Mouse (Mus musculus): Measurements from ENCODE around the gene Gpr62. TPM values are rescaled to one million over a fixed set of nuclear protein-coding genes. Genes with fewer than 3 reads are reported as not detected.

Gene Gpr62
- total RNA-seq, 2 experiments from 2014 or later: 0.19 to 0.52 TPM

- peak; percentile 76 for DNase-seq
Observed at GRCm38 (mm10) chr9:106474456-106474855, 8.7 kb upstream of the Gpr62 start.

DNA sequence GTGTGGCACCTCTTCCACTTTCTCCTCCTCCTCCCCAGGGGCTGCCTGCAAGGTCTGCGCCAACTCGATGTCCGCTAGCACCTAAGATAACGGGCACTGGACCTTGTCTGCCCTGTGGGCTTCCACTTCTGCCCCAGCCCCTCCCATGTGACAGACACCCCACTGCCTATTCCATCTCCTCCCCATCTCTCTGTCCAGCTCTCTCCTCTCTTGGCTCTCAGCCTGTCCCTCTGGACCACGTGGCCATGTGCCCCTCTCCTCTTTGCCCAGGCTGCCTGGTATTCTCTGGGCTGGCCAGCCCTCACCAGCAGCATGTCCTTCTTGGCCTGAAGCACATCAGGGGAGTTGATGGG, 8.0 kb upstream of the Gpr62 start:
- DNase-seq: peak; percentile 24

GRCm38 (mm10) chr9:106473081-106473752, 7.5 kb upstream of the Gpr62 start:
- DNase-seq: peak; percentile 5

DNA sequence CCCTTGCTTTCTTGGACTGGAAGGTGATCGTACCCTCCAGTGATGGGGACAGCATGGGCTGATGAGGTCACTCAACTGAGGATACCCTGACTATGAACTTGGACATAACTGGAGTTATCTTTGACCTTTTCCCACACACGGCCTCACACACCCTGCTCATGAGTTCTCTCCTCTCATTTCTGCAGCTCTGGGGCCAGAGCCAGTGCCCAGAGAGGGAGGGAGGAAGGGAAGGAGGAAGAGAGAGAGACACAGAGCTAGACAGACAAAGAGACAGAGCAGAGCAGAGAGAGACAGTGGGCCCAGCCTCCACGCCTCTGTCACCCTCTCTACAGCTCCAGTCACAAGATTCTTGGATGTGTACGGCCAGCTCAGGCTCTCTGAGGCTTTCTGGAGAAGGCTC, 6.6 kb upstream of the Gpr62 start:
- peak; percentile 6 for DNase-seq

DNA sequence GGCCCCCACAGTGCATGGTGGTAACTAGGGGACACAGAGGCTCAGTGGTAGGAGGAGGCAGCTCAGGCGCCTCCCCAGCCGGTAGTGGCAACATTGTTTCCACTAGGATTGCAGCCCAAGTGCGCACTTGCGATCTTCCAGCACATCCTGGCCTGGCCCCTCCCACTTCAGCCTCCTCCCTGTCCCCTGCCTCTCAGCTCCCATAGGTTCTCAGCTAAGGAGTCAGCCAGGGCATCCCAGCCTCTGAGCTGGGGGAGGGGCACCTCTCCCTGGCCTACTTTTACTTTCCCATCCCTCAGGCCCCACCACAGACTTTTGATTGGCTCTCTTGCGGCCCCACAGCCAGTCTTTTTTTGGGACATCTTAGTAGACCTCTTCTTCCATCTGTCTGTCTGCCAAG, 6.2 kb upstream of the Gpr62 start:
- peak; percentile 55 for DNase-seq

GRCm38 (mm10) chr9:106470991-106471750, 5.4 kb upstream of the Gpr62 start:
- peak; percentile 3 for DNase-seq

DNA sequence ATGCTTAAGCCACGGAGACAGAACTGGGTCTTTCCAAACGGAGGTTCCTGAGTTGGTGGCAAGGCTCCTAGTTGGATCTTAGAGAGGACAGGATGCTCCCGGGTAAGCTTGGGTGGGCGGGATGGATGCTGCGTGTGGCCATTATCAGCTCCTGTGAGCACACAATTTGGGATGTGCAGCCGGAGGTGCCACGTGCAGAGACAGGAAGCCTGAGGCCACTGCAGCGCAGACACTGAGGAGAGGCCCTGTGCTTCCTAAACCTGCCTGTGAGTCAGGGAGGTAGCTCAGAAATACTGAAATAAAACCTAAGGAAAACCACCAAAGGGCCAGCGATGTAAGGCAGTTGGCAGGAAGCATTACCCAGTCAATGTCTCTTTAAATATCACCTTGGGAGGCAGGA, 4.0 kb upstream of the Gpr62 start:
- no peak for DNase-seq

DNA sequence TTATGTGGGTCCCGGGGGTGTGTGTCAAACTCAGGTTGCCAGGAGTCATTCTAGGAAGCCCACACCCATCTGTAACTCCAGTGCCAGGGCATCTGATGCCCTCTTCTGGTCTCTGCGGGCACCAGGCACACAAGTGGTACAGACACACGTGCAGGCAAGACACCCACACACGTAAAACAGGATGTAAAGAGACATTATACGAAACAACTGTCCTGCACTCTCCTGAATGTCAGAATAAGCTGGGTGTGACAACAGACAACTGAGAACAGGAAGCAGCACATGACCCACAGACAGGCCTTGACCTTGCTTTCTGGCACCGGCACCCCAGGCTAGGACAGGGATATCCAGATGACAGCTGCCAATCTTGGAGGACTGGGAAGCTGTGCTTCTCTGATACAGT, 3.6 kb upstream of the Gpr62 start:
- no peak for DNase-seq

- no peak for DNase-seq
Observed at GRCm38 (mm10) chr9:106467746-106468145, 2.0 kb upstream of the Gpr62 start.

DNA sequence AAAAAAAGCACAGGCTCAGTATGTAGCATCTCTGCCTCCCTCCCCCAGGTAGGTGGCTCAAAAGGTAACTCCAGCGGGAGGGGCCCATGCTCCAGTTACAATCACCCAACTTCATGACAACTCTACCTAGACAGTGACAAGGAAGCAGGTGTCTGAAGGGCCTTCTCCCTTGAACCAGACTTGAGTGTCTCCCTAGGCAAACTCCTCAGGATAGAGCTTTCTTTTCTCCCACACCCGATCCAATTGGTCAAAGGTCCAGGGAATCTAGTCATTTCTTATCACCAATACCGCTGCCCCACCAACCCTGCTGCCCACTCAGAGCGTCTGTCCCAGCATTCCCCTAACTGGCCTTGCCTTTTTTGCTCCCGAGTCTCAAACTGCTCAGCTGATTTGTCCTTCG, 983 bp upstream of the Gpr62 start:
- no peak for DNase-seq

DNA sequence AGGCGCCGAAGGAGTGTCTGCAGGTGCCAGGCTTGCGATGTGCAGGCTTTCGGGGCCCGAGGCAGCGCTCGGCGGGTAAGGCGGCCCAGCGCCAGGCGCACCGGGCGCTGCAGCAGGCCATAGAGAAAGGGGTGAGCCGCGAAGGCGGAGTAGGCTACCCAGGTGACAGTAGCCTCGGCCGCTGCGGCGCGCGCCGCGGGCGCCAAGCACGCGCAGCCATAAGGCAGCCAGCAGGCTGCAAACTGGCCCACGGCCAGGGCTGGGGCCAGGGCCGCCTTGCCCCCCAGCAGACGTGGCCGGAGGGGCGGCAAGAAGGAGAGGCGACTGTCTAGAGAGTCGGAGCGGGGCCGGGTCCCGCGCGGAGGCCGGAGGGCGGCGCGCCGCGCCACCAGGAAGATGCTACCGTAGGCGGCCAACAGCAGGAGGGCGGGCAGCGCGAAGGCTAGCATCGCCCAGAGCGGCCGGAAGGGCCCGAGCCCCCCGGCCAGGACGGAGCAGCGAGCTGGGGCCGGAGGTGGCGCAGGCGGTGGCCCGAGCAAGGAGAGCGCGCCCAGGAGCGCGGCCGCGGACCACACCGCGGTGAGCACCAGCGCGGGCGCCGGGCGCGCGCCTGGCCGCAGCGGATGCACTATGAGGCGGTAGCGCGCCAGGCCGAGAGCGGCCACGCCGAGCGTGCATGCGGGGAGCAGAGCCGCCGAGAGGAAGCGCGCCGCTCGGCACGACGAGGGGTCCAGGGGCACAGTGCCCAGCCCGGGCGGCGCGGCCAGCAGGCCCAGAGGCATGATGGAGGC, 792 bp downstream of the Gpr62 start:
- DNase-seq: peak; percentile 75

DNA sequence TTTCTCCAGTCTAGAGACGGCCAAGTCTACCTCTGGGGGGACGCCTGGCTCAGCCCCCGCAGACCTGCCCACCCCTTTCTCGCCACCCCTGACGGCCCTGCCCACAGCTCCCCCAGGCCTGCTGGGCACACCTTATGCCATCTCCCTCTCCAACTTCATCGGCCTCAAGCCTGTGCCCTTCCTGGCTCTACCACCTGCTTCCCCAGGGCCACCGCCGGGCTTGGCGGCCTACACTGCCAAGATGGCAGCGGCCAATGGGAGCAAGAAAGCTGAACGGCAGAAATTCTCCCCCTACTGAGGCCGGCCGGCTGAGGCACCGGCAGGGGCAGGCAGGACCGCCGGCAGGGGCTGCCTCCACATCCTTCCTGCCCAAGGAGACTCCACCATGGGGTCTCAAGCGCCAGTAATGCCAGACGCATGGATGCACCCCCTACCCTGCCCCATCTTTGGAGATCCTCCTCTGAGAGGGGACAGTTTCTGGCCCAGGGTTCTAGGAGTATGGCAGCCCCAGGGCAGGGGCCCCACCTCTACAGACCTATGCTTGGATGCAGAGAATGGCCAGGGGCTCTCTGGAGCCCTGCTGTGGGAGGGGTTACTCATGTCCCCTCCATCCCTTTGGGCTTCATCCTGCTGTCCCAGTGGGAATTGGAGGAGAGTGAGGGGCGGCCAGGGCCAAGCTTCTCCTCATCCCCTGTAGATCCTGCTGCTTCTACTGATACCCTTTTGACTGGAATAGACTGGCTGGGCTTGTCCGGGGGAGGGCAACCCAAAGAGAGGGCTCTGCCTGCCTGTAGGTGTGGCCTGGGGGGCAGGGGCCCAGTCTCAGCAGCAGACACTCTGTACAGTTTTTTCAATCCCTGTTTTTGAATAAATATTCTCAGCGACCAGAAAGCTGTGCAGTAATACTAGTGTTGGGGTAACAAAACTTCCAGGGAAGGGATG, 2.3 kb downstream of the Gpr62 start:
- DNase-seq: no peak

- DNase-seq: no peak
Observed at GRCm38 (mm10) chr9:106462430-106462800, 3.3 kb downstream of the Gpr62 start.

GRCm38 (mm10) chr9:106461641-106462429, 3.9 kb downstream of the Gpr62 start:
- DNase-seq: no peak

DNA sequence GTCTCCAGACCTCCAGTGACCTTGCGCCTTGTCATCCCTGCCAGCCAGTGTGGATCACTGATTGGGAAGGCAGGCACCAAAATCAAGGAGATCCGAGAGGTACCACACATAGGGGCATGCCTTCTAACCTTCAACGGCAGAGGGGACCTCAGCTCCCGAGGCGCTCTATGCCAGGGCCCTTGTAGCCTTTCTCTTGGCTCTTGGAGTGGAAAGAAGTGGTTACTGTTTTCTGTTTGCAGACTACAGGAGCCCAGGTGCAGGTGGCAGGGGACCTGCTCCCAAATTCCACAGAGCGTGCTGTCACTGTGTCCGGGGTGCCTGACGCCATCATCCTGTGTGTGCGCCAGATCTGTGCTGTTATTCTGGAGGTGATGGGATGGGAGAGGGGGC, 4.7 kb downstream of the Gpr62 start:
- DNase-seq: no peak

DNA sequence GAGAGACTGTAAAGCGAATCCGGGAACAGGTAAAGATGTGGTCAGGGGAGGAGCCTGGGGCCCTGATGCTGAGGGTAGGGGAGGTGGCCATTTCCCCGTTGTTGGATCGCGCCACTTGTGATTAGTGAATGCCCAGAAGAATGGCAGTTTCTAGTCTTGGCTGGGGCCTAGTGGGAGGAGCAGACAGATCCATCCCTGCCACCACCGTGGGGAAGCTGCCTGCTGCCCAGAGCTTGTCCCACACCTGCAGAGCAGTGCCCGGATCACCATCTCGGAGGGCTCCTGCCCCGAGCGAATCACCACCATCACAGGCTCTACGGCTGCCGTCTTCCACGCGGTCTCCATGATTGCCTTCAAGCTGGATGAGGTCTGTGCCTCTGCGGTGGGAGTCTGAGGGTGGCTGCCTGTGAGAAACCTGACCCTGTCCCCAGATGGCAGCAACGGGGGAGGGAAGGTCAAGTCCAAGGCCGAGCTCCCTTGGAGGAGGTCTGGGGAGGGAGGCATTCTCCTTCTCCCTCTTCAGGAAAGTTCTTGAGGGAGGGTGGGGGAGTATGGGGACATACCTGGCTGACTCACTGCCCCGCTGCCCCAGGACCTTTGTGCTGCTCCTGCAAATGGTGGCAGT, 5.2 kb downstream of the Gpr62 start:
- DNase-seq: no peak

DNA sequence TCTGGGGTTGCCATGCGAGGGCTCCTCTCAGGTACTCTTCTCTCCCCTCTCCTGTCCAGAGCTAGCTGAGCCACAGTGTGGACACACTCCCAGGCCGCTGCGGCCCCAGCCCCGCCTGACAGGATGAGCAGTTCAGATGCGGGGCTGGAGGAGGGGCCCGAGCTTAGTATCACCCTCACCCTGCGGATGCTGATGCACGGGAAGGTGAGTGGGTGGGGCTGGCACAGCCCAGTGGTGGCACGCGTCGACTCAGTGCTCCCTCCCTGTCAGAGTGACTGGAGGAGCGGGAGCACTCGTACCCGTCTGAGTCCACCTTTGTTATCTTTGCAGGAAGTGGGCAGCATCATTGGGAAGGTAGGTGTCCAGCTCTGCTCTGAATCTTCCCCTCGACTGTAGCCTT, 5.8 kb downstream of the Gpr62 start:
- DNase-seq: no peak

DNA sequence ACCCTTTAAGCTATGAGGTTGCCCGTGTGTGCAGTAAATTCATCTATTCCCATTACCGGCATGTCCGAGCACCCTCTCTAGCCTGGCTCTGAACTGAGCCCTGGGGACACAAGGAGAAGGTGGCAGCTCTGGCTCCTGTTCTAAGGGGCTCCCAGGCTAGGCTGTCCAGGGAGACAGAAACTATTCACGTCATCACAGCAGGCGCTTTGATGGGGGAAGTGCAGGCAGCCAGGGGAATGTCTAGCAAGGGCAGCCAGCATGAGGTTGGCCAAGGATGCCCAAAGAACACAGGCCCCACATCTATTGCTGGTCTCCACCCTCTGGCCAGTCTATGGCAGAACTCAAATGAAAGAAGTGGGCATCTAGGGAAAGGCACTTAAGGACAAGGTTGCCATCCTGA, 7.8 kb downstream of the Gpr62 start:
- DNase-seq: no peak

DNA sequence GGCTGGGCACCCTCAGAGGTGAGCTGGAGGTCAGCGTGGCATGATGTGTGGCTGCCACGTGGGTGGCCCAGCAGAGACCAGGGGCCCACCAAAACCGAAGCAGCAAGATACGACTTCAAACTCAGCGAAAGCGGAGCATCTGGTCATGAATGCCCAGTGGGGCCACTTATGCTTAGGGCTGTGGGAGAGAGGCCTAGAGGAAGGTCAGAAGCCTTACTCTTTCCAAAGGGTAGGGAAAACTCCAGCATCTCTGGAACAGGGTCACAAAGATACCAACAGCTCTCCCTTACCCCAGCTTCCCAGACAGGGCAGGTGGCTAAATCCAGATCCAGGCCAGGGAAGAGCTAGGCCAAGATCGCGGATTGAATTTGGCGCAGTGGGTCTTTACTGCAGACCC, 8.6 kb downstream of the Gpr62 start:
- DNase-seq: no peak

- DNase-seq: peak; percentile 52
Observed at GRCm38 (mm10) chr9:106456325-106457162, 9.2 kb downstream of the Gpr62 start.

Measured in gastrocnemius, postnatal 10 days (tissue).